ENCODE assay signal across 33 mouse cellular contexts in genomic region chr14:8229367-8230019, GRCm38 (mm10). TPM values are rescaled to one million over a fixed set of nuclear protein-coding genes. Genes with fewer than 3 reads are reported as not detected.
DNase-seq lines count a peak whose midpoint lies in the region; ATAC-seq and TF ChIP-seq lines count a peak whose summit lies in the region.
"Had no signal": no experiment of that assay in that cellular context is flagged by ENCODE, and none has a peak within 500 bp of the region (broad histone marks: within the 10 kb centered on the region; RNA-seq: fewer than 3 reads in every experiment).

No protein-coding gene starts in this region.

- H3K4me1 ChIP-seq in MEL (ENCODE audit: control insufficient read depth in 1 of 2, insufficient read depth in 2 of 2, low read length in 2 of 2): peaks cover 6 to 26% of the 10 kb centered on the region in 2 experiments
- peaks cover 52% of the 10 kb centered on the region for H3K4me1 ChIP-seq in liver, embryonic 13.5 days (replicated peaks)
- H3K4me1 ChIP-seq: embryonic facial prominence, embryonic 12.5 days; hindbrain, embryonic 13.5 days; limb, embryonic 10.5 days; limb, embryonic 15.5 days had no signal

- H3K36me3 ChIP-seq in MEL (ENCODE audit: control insufficient read depth in 1 of 2, insufficient read depth in 2 of 2, low read length in 2 of 2): peaks cover 0 to 23% of the 10 kb centered on the region in 2 experiments; a peak in 2 of 4 replicates
- no peaks in the 10 kb centered on the region for H3K36me3 ChIP-seq in liver, embryonic 13.5 days
- H3K36me3 ChIP-seq: embryonic facial prominence, embryonic 12.5 days; heart, embryonic 10.5 days; heart, embryonic 15.5 days; hindbrain, embryonic 13.5 days; limb, embryonic 10.5 days; limb, embryonic 15.5 days; lung, embryonic 15.5 days had no signal

- TF ChIP-seq EP300 in MEL (IDR thresholded peaks at IDR 0.05; ENCODE audit: low read depth in 1 of 2, low read length in 2 of 2): peak in 1 of 2 experiments; percentile 33; a peak in 1 of 4 replicates

- peak; percentile 71 for ATAC-seq in liver, embryonic 13.5 days (ENCODE audit: low read depth)
- ATAC-seq in megakaryocyte progenitor cell, adult 5-6 weeks (replicated peaks; ENCODE audit: poor library complexity): peak; percentile 59
- ATAC-seq: CD4-positive, CD25-positive, alpha-beta regulatory T cell, adult 4 months; forebrain, embryonic 16.5 days; intestine, embryonic 16.5 days had no signal

- DNase-seq in MEL (ENCODE audit: low read depth, low spot score): peak; percentile 31
- DNase-seq in c-Kit-positive CD71-positive TER-119-positive erythroid progenitor cells, embryonic 14.5 days (ENCODE audit: low spot score): peak; percentile 26
- no peak for DNase-seq in liver, embryonic 13.5 days
- no peak for DNase-seq in kidney, postnatal 14 days
- DNase-seq in lung, postnatal 25 days (ENCODE audit: low spot score): no peak
- no peak for DNase-seq in thymus, postnatal 36 days
- DNase-seq: cerebellum, adult 11 months; cerebellum, adult 9-10 months; cerebellum, postnatal 36 days; embryo, embryonic 11 days; gastrocnemius, adult 2 months; heart, postnatal 4 days; kidney, adult 8-10 months; layer of hippocampus, postnatal 36 days; lung, postnatal 4 days; midbrain, embryonic 14.5 days; right cerebral cortex, postnatal 25 days; spleen, adult 18-20 months; thymus, postnatal 25 days had no signal

- no peak overlapping the region for H3K27ac ChIP-seq in MEL (ENCODE audit: control insufficient read depth, low read depth, low read length)
- no peak overlapping the region; the same call in 1 of the 2 replicates for H3K27ac ChIP-seq in liver, embryonic 13.5 days
- H3K27ac ChIP-seq: embryonic facial prominence, embryonic 12.5 days; gastrocnemius, adult 2 months; heart, embryonic 10.5 days; heart, embryonic 15.5 days; hindbrain, embryonic 13.5 days; kidney, postnatal 0 days; limb, embryonic 10.5 days; limb, embryonic 15.5 days; lung, embryonic 15.5 days had no signal

- H3K9ac ChIP-seq in MEL (ENCODE audit: control insufficient read depth, low read depth, low read length, poor library complexity, severe bottlenecking): no peak overlapping the region
- no peak overlapping the region; the same call in 1 of the 2 replicates for H3K9ac ChIP-seq in liver, embryonic 13.5 days
- H3K9ac ChIP-seq: embryonic facial prominence, embryonic 12.5 days; heart, embryonic 15.5 days; hindbrain, embryonic 13.5 days; limb, embryonic 15.5 days; lung, embryonic 15.5 days had no signal

- H3K27me3 ChIP-seq in MEL (ENCODE audit: control insufficient read depth in 1 of 2, insufficient read depth in 2 of 2, low read length in 2 of 2): no peaks in the 10 kb centered on the region
- H3K27me3 ChIP-seq in liver, embryonic 13.5 days: no peaks in the 10 kb centered on the region
- H3K27me3 ChIP-seq: embryonic facial prominence, embryonic 12.5 days; heart, embryonic 15.5 days; hindbrain, embryonic 13.5 days; limb, embryonic 15.5 days; lung, embryonic 15.5 days had no signal

- H3K9me3 ChIP-seq in MEL (replicated peaks; ENCODE audit: insufficient read depth, low read length): no peaks in the 10 kb centered on the region
- H3K9me3 ChIP-seq in liver, embryonic 13.5 days (replicated peaks): no peaks in the 10 kb centered on the region
- H3K9me3 ChIP-seq: embryonic facial prominence, embryonic 12.5 days; heart, embryonic 10.5 days; heart, embryonic 15.5 days; hindbrain, embryonic 13.5 days; limb, embryonic 10.5 days; limb, embryonic 15.5 days; lung, embryonic 15.5 days had no signal

- TF ChIP-seq RAD21 in MEL (IDR thresholded peaks at IDR 0.05; ENCODE audit: low read depth, low read length): no peak

- 45% methylated on average over 9 of the region's 9 CpGs for WGBS in liver, embryonic 13.5 days (ENCODE audit: insufficient replicate concordance)

- H3K4me3 ChIP-seq in MEL (ENCODE audit: control insufficient read depth in 1 of 2, insufficient read depth in 1 of 2, low read depth in 2 of 2, low read length in 2 of 2): no peak overlapping the region
- no peak overlapping the region for H3K4me3 ChIP-seq in liver, embryonic 13.5 days (replicated peaks)
- H3K4me3 ChIP-seq: embryonic facial prominence, embryonic 12.5 days; gastrocnemius, adult 2 months; heart, embryonic 10.5 days; heart, embryonic 15.5 days; hindbrain, embryonic 13.5 days; limb, embryonic 10.5 days; limb, embryonic 15.5 days; lung, embryonic 15.5 days had no signal

- H3K4me2 ChIP-seq in liver, embryonic 13.5 days: peak overlapping the region; percentile 23; the same call in 1 of the 2 replicates
- H3K4me2 ChIP-seq: embryonic facial prominence, embryonic 12.5 days; heart, embryonic 15.5 days; hindbrain, embryonic 13.5 days; limb, embryonic 15.5 days; lung, embryonic 15.5 days had no signal

- H3K79me2 ChIP-seq in MEL (ENCODE audit: control insufficient read depth, insufficient read depth, low read length, poor library complexity): no peaks in the 10 kb centered on the region

- TF ChIP-seq CTCF in MEL (IDR thresholded peaks at IDR 0.05 in 2 of 3, conservative IDR thresholded peaks at IDR 0.05 in 1 of 3; ENCODE audit: control insufficient read depth in 1 of 3, insufficient read depth in 1 of 3, low read depth in 2 of 3, low read length in 3 of 3, poor library complexity in 1 of 3, severe bottlenecking in 1 of 3): no peak

- no peak for TF ChIP-seq POLR2A in MEL (IDR thresholded peaks at IDR 0.05; ENCODE audit: control insufficient read depth in 1 of 2, insufficient read depth in 1 of 2, low read depth in 1 of 2, low read length in 2 of 2, poor library complexity in 1 of 2)

TF ChIP-seq in MEL, 35 proteins besides CTCF, POLR2A, EP300 and RAD21:
- TF ChIP-seq ZKSCAN1 (IDR thresholded peaks at IDR 0.05; ENCODE audit: low read depth, low read length) (no peak), GATA1 (IDR thresholded peaks at IDR 0.05; ENCODE audit: low read depth, low read length) (no peak), ETS1 (IDR thresholded peaks at IDR 0.05; ENCODE audit: low read depth, low read length) (0 out of 2 replicates have a peak, but pooled peaks have one; percentile 10), TAL1 (IDR thresholded peaks at IDR 0.05; ENCODE audit: low read length) (peak; percentile 23; the same call in 1 of the 2 replicates), ELF1 (IDR thresholded peaks at IDR 0.05; ENCODE audit: low read depth, low read length) (no peak), UBTF (IDR thresholded peaks at IDR 0.05; ENCODE audit: borderline replicate concordance, insufficient read depth, low read depth, low read length) (no peak), MAX (IDR thresholded peaks at IDR 0.05; ENCODE audit: low read length) (no peak)
TF ChIP-seq in MEL: peak in this region for 2.

RNA-seq across cellular contexts. Expression of gene Kctd6, which starts 15.6 kb away (rescaled TPM):
- total RNA-seq in MEL (2012; rRNA removed): 3.6 and 4.2 TPM in 2 replicates
- polyA plus RNA-seq in MEL (2012; ENCODE audit: insufficient read depth in 1 of 2, insufficient read length in 2 of 2, low read depth in 1 of 2, low replicate concordance in 2 of 2, missing spikeins in 1 of 2): 1 to 10 TPM in 1 of 2 experiments, not detected in 1; 5.5 TPM
- 3.8 and 4.9 TPM in 2 replicates for polyA plus RNA-seq in liver, embryonic 13.5 days (2015; fragmentation: Nextera tagmentation; extraction: Ambion mirVana)
- 4.2 and 4.7 TPM in 2 replicates for total RNA-seq in megakaryocyte progenitor cell, adult 5-6 weeks (2015)
- 3.9 and 5.2 TPM in 2 replicates for total RNA-seq in megakaryocyte progenitor cell, adult 5-6 weeks (2017)

RNA-seq across cellular contexts. Expression of gene Acox2, which starts 29.7 kb away (rescaled TPM):
- total RNA-seq in MEL (2012; rRNA removed): not detected in 2 replicates
- under 1 TPM in 1 of 2 experiments, not detected in 1; 0.43 TPM for polyA plus RNA-seq in MEL (2012; ENCODE audit: insufficient read depth in 1 of 2, insufficient read length in 2 of 2, low read depth in 1 of 2, low replicate concordance in 2 of 2, missing spikeins in 1 of 2)
- 9.8 and 12.1 TPM in 2 replicates for polyA plus RNA-seq in liver, embryonic 13.5 days (2015; fragmentation: Nextera tagmentation; extraction: Ambion mirVana)
- not detected in 2 replicates for total RNA-seq in megakaryocyte progenitor cell, adult 5-6 weeks (2015)
- total RNA-seq in megakaryocyte progenitor cell, adult 5-6 weeks (2017): not detected in 2 replicates
- total RNA-seq: heart, postnatal 4 days; layer of hippocampus, postnatal 36 days; neutrophil, adult 5-6 weeks had no signal
- polyA plus RNA-seq: CD4-positive, CD25-positive, alpha-beta regulatory T cell, adult 4 months; embryonic facial prominence, embryonic 12.5 days; forebrain, embryonic 11.5 days; heart, embryonic 15.5 days; hindbrain, embryonic 13.5 days; midbrain, embryonic 14.5 days had no signal

RNA-seq across cellular contexts. Expression of gene Pdhb, which starts 56.7 kb away (rescaled TPM):
- total RNA-seq in MEL (2012; rRNA removed): 128 and 140 TPM in 2 replicates
- 100 to 1,000 TPM in 1 of 2 experiments, not detected in 1; 109 TPM for polyA plus RNA-seq in MEL (2012; ENCODE audit: insufficient read depth in 1 of 2, insufficient read length in 2 of 2, low read depth in 1 of 2, low replicate concordance in 2 of 2, missing spikeins in 1 of 2)
- 130 and 144 TPM in 2 replicates for polyA plus RNA-seq in liver, embryonic 13.5 days (2015; fragmentation: Nextera tagmentation; extraction: Ambion mirVana)
- total RNA-seq in megakaryocyte progenitor cell, adult 5-6 weeks (2015): 84.6 and 98.4 TPM in 2 replicates
- total RNA-seq in megakaryocyte progenitor cell, adult 5-6 weeks (2017): 144 and 170 TPM in 2 replicates

Comparison
In these comparisons a context has a peak if more than half of its experiments do, and no peak if none do; other contexts are left out.
1. DNase-seq: peak in MEL (single experiment) and c-Kit-positive CD71-positive TER-119-positive erythroid progenitor cells, embryonic 14.5 days (single experiment); none in liver, embryonic 13.5 days (single experiment), kidney, postnatal 14 days (single experiment), lung, postnatal 25 days (single experiment) and thymus, postnatal 36 days (0 of 2).